Mouse (Mus musculus) E14TG2a.4 (cell line): ENCODE results near the gene Lrp5.

Source experiments
- H3K27me3 ChIP-seq: 2 replicates; pipeline ENCODE4 v1.6.1; 2014; ENCODE audit warnings: low read length, control low read depth; ENCODE audit not compliant: insufficient read depth
- H3K36me3 ChIP-seq: 2 replicates; pipeline ENCODE4 v1.6.1; 2014; ENCODE audit warnings: low read length, control low read depth; ENCODE audit not compliant: insufficient read depth
- H3K4me1 ChIP-seq: replicated peaks from 2 replicates; pipeline ENCODE4 v1.6.1; 2014; ENCODE audit warnings: low read depth, low read length, control low read depth
- H3K4me3 ChIP-seq: replicated peaks from 2 replicates; pipeline ENCODE4 v1.5.1; 2014; ENCODE audit warnings: mild to moderate bottlenecking, low read length
- H3K9me3 ChIP-seq: 2 replicates; pipeline ENCODE4 v1.6.1; 2014; ENCODE audit warnings: low read length, control low read depth
- CTCF ChIP-seq: conservative IDR thresholded peaks from 2 replicates; pipeline ENCODE4 v1.5.1; 2014; ENCODE audit warnings: low read length
- NANOG ChIP-seq: IDR thresholded peaks from 2 replicates; pipeline ENCODE4 v1.6.1; 2014; ENCODE audit warnings: borderline replicate concordance, low read length, mixed read lengths
- POU5F1 ChIP-seq: IDR thresholded peaks from 2 replicates; pipeline ENCODE4 v1.6.1; 2014; ENCODE audit warnings: low read length, borderline replicate concordance

The Lrp5 gene

GRCm38 (mm10) chr19:3654940-3655339 is 31.4 kb downstream of the Lrp5 start:
- Histone ChIP-seq H3K27me3 (no peaks in the 10 kb centered on the region), H3K4me1 (peaks cover 19% of the 10 kb centered on the region), H3K4me3 (no peak overlapping the region), H3K9me3 (peaks cover 8% of the 10 kb centered on the region; the same call in 1 of the 2 replicates), H3K36me3 (peaks cover 62% of the 10 kb centered on the region)
- TF ChIP-seq NANOG: no peak
- no peak for TF ChIP-seq CTCF
- TF ChIP-seq POU5F1: no peak

- peaks cover 20% of the 10 kb centered on the region for H3K4me1 ChIP-seq
- H3K4me3 ChIP-seq: no peak overlapping the region
- H3K36me3 ChIP-seq: peaks cover 62% of the 10 kb centered on the region
- H3K9me3 ChIP-seq: peaks cover 8% of the 10 kb centered on the region; the same call in 1 of the 2 replicates
- H3K27me3 ChIP-seq: no peaks in the 10 kb centered on the region
- TF ChIP-seq NANOG (no peak), POU5F1 (no peak), CTCF (no peak)
These were observed 32.3 kb downstream of the Lrp5 start for GRCm38 (mm10) chr19:3654058-3654457.

GRCm38 (mm10) chr19:3653508-3653907 is 32.9 kb downstream of the Lrp5 start:
- H3K36me3 ChIP-seq: peaks cover 57% of the 10 kb centered on the region
- TF ChIP-seq NANOG: no peak
- TF ChIP-seq POU5F1: no peak
- no peak for TF ChIP-seq CTCF
- peaks cover 23% of the 10 kb centered on the region for H3K4me1 ChIP-seq
- H3K4me3 ChIP-seq: no peak overlapping the region
- peaks cover 8% of the 10 kb centered on the region; the same call in 1 of the 2 replicates for H3K9me3 ChIP-seq
- H3K27me3 ChIP-seq: no peaks in the 10 kb centered on the region

- H3K4me1 ChIP-seq: peaks cover 36% of the 10 kb centered on the region
- TF ChIP-seq POU5F1: no peak
- TF ChIP-seq NANOG: no peak
- TF ChIP-seq CTCF: no peak
- no peak overlapping the region for H3K4me3 ChIP-seq
- peaks cover 58% of the 10 kb centered on the region for H3K36me3 ChIP-seq
- no peaks in the 10 kb centered on the region for H3K9me3 ChIP-seq
- H3K27me3 ChIP-seq: no peaks in the 10 kb centered on the region
These were observed 34.4 kb downstream of the Lrp5 start for GRCm38 (mm10) chr19:3651989-3652388.

- Histone ChIP-seq H3K27me3 (no peaks in the 10 kb centered on the region), H3K4me3 (no peak overlapping the region), H3K36me3 (peaks cover 63% of the 10 kb centered on the region), H3K9me3 (no peaks in the 10 kb centered on the region), H3K4me1 (peaks cover 31% of the 10 kb centered on the region)
- no peak for TF ChIP-seq NANOG
- TF ChIP-seq POU5F1: no peak
- peak; percentile 89 for TF ChIP-seq CTCF
These were observed 35.1 kb downstream of the Lrp5 start for GRCm38 (mm10) chr19:3651220-3651619.

DNA sequence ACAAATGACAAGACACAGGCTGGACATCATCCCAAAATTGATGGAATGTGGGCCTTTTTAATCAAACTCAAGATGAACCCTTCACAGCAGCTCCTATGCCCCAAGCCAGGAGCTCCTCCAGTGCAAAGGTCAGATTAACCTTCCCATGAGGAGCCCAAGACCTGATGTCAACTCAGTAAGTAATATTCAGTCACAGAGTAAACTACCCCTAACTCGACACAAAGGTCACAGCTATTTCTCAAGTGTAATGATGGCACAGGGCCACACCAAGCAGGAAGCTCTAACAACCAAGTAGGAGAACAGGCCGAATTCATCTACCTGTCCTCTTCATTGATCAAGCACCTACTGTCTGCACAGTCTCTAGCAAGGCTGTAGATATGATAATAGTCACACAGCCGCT is 35.9 kb downstream of the Lrp5 start:
- no peaks in the 10 kb centered on the region for H3K9me3 ChIP-seq
- no peak for TF ChIP-seq NANOG
- no peak for TF ChIP-seq CTCF
- TF ChIP-seq POU5F1: no peak
- peaks cover 71% of the 10 kb centered on the region for H3K36me3 ChIP-seq
- no peaks in the 10 kb centered on the region for H3K27me3 ChIP-seq
- no peak overlapping the region for H3K4me3 ChIP-seq
- H3K4me1 ChIP-seq: peaks cover 34% of the 10 kb centered on the region

DNA sequence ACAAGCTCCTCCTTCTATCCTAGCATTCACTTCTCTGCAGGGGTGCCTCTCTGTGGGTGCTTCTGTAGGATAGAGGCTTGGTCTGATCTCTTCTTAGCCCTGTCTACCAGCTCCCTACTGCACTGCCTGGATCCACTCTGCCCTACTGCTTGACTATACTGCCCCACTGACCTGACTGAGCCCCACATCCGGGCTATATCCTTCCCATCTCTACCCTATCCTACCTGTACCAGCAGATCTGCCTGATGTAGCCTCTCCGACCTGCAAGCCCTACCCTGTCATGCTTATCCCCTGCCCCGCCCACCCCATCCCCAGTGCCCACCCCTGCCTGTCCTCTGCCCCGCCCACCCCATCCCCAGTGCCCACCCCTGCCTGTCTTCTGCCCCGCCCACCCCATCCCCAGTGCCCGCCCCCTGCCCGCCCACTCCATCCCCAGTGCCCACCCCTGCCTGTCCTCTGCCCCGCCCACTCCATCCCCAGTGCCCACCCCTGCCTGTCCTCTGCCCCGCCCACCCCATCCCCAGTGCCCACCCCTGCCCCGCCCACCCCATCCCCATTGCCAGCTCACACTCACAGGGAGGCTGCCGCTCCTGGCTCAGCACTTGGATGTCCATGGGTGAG is 37.4 kb downstream of the Lrp5 start:
- H3K36me3 ChIP-seq: peaks cover 77% of the 10 kb centered on the region
- no peaks in the 10 kb centered on the region for H3K27me3 ChIP-seq

GRCm38 (mm10) chr19:3647999-3648398 is 38.4 kb downstream of the Lrp5 start:
- Histone ChIP-seq H3K9me3 (no peaks in the 10 kb centered on the region), H3K27me3 (no peaks in the 10 kb centered on the region), H3K4me3 (no peak overlapping the region), H3K4me1 (peaks cover 42% of the 10 kb centered on the region), H3K36me3 (peaks cover 77% of the 10 kb centered on the region)
- TF ChIP-seq POU5F1: no peak
- TF ChIP-seq NANOG: no peak
- no peak for TF ChIP-seq CTCF

More for the DNA sequence above, 37.4 kb downstream of the Lrp5 start:
- TF ChIP-seq POU5F1 (no peak), CTCF (no peak), NANOG (no peak)
- peak overlapping the region; percentile 46; the same call in 1 of the 2 replicates for H3K4me3 ChIP-seq
- no peaks in the 10 kb centered on the region for H3K9me3 ChIP-seq
- H3K4me1 ChIP-seq: peaks cover 42% of the 10 kb centered on the region

DNA sequence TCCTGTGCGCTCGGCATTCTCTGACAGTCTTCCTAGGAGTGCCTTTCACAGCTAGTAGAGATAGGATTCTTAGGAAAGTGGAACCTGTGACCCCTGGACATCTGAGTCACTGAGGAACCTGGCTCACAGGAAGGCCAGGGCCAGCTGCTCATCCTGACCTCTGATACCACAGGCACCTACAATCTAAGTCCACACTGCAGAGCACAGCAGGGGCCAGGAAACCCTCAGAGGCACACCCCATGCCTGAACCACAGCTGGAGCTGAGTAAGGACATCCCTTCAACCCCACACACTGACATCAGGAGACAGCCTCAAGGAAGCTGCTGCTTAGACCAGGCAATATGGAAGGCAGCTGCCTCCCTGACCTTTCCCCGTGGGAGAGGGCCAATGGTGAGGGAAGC is 40.6 kb downstream of the Lrp5 start:
- TF ChIP-seq CTCF (no peak), NANOG (no peak), POU5F1 (no peak)

More for the DNA sequence above, 40.6 kb downstream of the Lrp5 start:
- Histone ChIP-seq H3K36me3 (peaks cover 80% of the 10 kb centered on the region), H3K27me3 (no peaks in the 10 kb centered on the region), H3K9me3 (no peaks in the 10 kb centered on the region), H3K4me1 (peaks cover 42% of the 10 kb centered on the region), H3K4me3 (no peak overlapping the region)
